Mouse (Mus musculus) lung, adult 2 months (tissue): Measurements from ENCODE around the gene Spast.

Source experiments
- CTCF ChIP-seq: fragments of 200-500 bp; IDR thresholded peaks from 2 replicates; pipeline ENCODE4 v1.5.1; 2011; ENCODE audit warnings: mild to moderate bottlenecking, low read length, control low read depth; ENCODE audit not compliant: insufficient read depth
- POLR2A ChIP-seq: fragments of 200-500 bp; IDR thresholded peaks from 2 replicates; pipeline ENCODE4 v1.6.1; 2011; ENCODE audit warnings: low read depth, mild to moderate bottlenecking, control low read depth, low read length, borderline replicate concordance; ENCODE audit errors: extremely low read depth

GRCm38 (mm10) chr17:74430074-74430473 is 91.3 kb downstream of the Spast start:
- TF ChIP-seq POLR2A (no peak), CTCF (no peak)
